Mouse (Mus musculus): ENCODE measurements around the gene Nhej1. TPM values are rescaled to one million over a fixed set of nuclear protein-coding genes. Genes with fewer than 3 reads are reported as not detected.

The Nhej1 gene
- polyA plus RNA-seq, 1 experiment from 2014 or later, result 12.1 TPM

DNA sequence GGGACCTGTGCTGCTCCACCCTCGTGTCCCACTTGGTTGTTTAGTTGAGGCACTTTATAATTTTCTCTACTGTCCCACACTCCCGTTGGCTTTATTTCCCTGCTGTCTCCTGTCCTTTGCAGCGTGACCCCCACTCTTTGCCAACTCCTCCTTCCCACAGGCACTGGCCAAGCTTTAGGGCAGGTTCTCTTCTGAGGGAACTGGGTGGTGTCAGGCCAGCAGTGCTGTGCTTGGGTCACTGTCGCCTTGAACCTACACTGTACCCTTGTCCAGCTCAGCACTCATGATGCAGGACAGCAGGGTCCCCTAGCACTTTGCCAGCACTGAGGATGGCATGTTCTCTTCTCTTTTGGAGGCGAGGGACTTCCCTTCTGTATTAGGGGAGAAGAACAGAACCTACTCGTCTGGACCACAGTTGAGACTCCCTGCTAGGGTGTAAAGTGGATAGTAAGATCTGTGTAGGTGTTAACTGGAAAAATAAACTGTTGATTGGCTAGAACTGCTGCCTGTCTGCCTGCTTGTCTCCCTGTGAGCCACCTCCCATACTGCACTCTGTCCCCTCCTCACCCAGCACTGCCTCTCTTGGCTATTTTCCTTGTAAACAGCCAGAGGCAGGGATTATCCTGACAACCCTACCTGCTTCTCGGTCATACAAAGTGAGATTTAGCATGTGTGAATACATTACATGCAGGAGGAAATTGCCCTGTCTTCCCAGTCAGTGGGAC is 22.6 kb upstream of the Nhej1 start:
- 85% methylated on average over 7 of the region's 7 CpGs for WGBS
- DNase-seq (ENCODE audit: low spot score), result no peak
- Histone ChIP-seq H3K4me2 (ENCODE audit: low read depth) (no peak overlapping the region), H3K9me3 (ENCODE audit: control insufficient read depth, low read length) (no peaks in the 10 kb centered on the region), H3K9ac (ENCODE audit: low read length) (no peak overlapping the region), H3K27me3 (ENCODE audit: control insufficient read depth, insufficient read depth, low read length) (no peaks in the 10 kb centered on the region), H3K27ac (ENCODE audit: low read depth, low read length) (no peak overlapping the region), H3K36me3 (ENCODE audit: control insufficient read depth, insufficient read depth, low read length) (peaks cover 10% of the 10 kb centered on the region), H3K4me1 (ENCODE audit: control insufficient read depth, insufficient read depth, low read length) (peaks cover 4% of the 10 kb centered on the region; the same call in 1 of the 2 replicates), H3K4me3 (ENCODE audit: low read depth, low read length) (no peak overlapping the region)
- no peak for ATAC-seq (ENCODE audit: insufficient read depth, low FRiP score, low TSS enrichment)

DNA sequence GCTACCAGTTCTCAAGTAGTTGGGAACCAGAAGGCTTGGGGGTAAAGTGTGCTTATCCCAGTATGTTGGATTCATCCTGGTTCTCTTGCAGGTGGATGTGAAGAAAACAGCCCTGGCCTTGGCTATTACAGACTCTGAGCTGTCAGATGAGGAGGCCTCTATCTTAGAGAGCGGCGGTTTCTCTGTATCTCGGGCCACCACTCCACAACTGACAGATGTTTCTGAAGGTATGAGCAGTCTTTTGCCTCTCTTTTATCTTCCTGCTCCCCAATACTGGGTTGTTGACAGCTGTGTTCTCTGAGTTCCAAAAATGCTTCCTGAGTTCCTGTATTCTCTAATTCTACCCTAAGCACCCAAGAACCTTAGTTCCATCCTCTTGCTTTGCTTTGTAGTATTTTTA is 20.6 kb upstream of the Nhej1 start:
- peaks cover 11% of the 10 kb centered on the region; the same call in 1 of the 2 replicates for H3K4me1 ChIP-seq (ENCODE audit: control insufficient read depth, insufficient read depth, low read length)
- no peaks in the 10 kb centered on the region for H3K9me3 ChIP-seq (ENCODE audit: control insufficient read depth, low read length)
- H3K27ac ChIP-seq (ENCODE audit: low read depth, low read length), result no peak overlapping the region
- ATAC-seq (ENCODE audit: insufficient read depth, low FRiP score, low TSS enrichment), result no peak
- H3K4me2 ChIP-seq (ENCODE audit: low read depth), result no peak overlapping the region
- no peak overlapping the region for H3K4me3 ChIP-seq (ENCODE audit: low read depth, low read length)
- no peak for DNase-seq (ENCODE audit: low spot score)
- H3K9ac ChIP-seq (ENCODE audit: low read length), result no peak overlapping the region
- H3K27me3 ChIP-seq (ENCODE audit: control insufficient read depth, insufficient read depth, low read length), result no peaks in the 10 kb centered on the region
- H3K36me3 ChIP-seq (ENCODE audit: control insufficient read depth, insufficient read depth, low read length), result peaks cover 10% of the 10 kb centered on the region
- WGBS, result 91% methylated on average over 3 of the region's 3 CpGs

DNA sequence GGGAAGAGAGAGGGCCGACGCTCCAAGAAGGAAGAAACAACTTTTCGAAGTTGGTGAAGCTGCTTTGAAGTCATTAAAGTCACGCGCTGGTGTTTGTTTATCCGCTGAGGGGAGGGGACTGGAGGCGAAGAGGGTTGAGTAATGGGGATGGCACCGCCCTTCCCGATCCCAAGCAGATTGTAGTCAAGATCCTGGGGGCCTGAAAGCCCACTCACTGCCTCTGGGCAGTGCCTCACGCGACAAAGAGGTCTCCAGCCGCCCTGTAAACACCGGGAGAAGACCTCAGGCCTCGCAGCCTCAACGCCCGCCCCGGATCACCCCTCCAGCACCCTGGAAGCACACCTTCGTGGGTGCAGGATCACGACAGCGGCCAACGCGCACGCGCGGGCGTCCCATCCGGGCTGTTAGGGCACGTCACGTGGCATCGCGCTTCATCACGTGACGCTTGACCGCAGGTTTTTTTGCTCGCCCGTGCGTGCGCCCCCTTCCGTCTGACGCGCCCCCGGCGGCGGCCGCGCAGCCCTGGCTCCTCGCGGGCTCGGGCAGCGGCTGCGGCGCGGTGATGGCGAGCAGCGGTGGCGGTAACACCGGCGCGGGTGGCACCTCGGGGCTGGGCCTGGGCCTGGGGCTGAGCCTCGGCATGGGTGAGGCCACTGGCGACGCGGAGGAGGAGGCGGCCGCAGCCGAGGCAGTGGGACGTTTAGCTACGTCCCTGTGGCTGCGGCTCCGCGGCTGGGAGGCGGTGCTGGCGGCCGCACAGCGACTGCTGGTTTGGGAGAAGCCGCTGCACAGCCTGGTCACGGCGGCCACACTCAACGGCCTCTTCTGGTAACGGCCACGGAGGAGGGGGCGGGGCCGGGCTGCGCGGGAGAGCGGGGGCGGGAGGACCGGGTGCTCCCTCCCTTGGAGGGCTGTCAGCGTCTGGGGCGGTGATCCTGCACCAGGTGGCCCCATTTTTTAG is 17.6 kb upstream of the Nhej1 start, which contains the start of the genes Cnppd1 and Retreg2:
Gene Cnppd1 (minus strand): TSS at position 411 of the 961 bp plus-strand sequence.
Gene Retreg2 (plus strand): TSS at position 478 of the 961 bp plus-strand sequence.
- WGBS, result under 1% methylated on average over 77 of the region's 91 CpGs
- peak; percentile 89 for ATAC-seq (ENCODE audit: insufficient read depth, low FRiP score, low TSS enrichment)
- Histone ChIP-seq H3K36me3 (ENCODE audit: control insufficient read depth, insufficient read depth, low read length) (peaks cover 14% of the 10 kb centered on the region), H3K4me3 (ENCODE audit: low read depth, low read length) (peak within 1 kb of the TSS; percentile 86), H3K4me2 (ENCODE audit: low read depth) (peak within 1 kb of the TSS; percentile 98), H3K4me1 (ENCODE audit: control insufficient read depth, insufficient read depth, low read length) (peaks cover 16% of the 10 kb centered on the region; the same call in 1 of the 2 replicates), H3K9me3 (ENCODE audit: control insufficient read depth, low read length) (no peaks in the 10 kb centered on the region), H3K27me3 (ENCODE audit: control insufficient read depth, insufficient read depth, low read length) (no peaks in the 10 kb centered on the region), H3K27ac (ENCODE audit: low read depth, low read length) (peak within 1 kb of the TSS; percentile 96), H3K9ac (ENCODE audit: low read length) (peak within 1 kb of the TSS; percentile 92)
- DNase-seq (ENCODE audit: low spot score), result peak; percentile 97

DNA sequence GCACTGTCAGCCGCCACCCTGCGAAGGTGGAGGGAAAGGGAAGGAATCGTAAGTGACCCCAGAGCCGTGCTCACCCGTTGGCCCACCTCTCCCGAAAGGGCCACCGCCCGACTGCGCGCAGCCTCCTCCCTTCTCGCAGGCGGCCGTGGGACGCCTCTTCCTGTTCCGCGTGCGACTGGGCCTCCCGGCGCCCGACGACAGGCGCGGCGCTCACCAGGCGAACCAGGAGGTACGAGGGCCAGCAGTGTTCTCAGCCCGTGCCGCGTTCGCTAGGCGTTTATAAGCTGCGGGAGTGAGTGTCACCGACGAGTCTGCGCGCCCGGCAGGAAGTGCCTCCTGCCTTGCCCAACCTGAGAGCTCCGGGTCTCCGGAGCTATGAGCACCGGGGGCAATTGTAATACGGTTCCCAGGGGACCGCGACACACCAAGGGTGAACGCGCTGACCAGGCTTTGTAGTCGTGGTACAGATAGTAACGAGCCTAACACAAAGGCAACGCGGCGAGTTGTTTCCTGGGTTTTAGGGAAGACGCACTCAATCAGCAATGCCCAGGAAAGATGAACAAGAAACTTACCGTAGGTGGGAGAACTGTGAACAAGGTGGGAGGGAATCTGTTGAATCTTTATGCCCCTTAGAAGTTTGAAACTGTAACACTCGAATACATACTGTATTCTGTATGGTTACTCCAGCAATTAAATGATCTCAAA is 16.6 kb upstream of the Nhej1 start:
- peaks cover 16% of the 10 kb centered on the region; the same call in 1 of the 2 replicates for H3K4me1 ChIP-seq (ENCODE audit: control insufficient read depth, insufficient read depth, low read length)
- H3K4me2 ChIP-seq (ENCODE audit: low read depth), result peak overlapping the region; percentile 98
- H3K27me3 ChIP-seq (ENCODE audit: control insufficient read depth, insufficient read depth, low read length), result no peaks in the 10 kb centered on the region
- DNase-seq (ENCODE audit: low spot score), result peak; percentile 60
- peaks cover 11% of the 10 kb centered on the region for H3K36me3 ChIP-seq (ENCODE audit: control insufficient read depth, insufficient read depth, low read length)
- peak overlapping the region; percentile 86 for H3K4me3 ChIP-seq (ENCODE audit: low read depth, low read length)
- WGBS, result under 1% methylated on average over 53 of the region's 53 CpGs
- peak overlapping the region; percentile 92 for H3K9ac ChIP-seq (ENCODE audit: low read length)
- no peak for ATAC-seq (ENCODE audit: insufficient read depth, low FRiP score, low TSS enrichment)
- peak overlapping the region; percentile 64; the same call in 1 of the 2 replicates for H3K27ac ChIP-seq (ENCODE audit: low read depth, low read length)
- no peaks in the 10 kb centered on the region for H3K9me3 ChIP-seq (ENCODE audit: control insufficient read depth, low read length)

DNA sequence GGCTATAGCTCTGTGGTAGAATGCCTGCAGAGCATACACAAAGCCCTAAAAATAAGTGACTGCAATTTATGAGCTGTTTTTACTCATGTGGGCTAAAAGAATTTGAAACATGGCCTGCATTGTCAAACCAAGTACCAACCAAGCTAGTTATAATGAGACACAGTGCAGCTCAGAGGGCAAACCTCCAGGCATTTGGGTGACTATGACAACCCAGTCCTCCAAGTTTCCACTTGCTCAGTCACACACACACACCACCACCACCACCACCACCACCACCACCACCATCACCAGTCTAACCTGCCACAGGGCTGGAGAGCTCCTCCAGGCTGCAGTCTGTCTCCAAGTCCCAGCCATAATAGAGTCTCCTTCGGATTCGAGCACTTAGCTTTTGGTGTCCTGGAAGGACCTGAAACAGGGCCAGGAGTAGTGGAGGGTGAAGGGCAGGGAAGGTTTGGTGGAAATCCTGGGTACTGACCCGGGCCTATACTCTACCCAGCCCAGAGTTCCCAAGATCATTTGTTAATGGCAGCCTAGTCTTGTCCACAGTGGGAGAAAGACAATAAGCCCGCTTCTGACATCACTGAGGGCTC is 15.7 kb upstream of the Nhej1 start:
- H3K9ac ChIP-seq (ENCODE audit: low read length), result peak overlapping the region; percentile 92
- peaks cover 16% of the 10 kb centered on the region; the same call in 1 of the 2 replicates for H3K4me1 ChIP-seq (ENCODE audit: control insufficient read depth, insufficient read depth, low read length)
- peak overlapping the region; percentile 98 for H3K4me2 ChIP-seq (ENCODE audit: low read depth)
- H3K36me3 ChIP-seq (ENCODE audit: control insufficient read depth, insufficient read depth, low read length), result peaks cover 9% of the 10 kb centered on the region; the same call in 1 of the 2 replicates
- no peak for DNase-seq (ENCODE audit: low spot score)
- H3K27me3 ChIP-seq (ENCODE audit: control insufficient read depth, insufficient read depth, low read length), result no peaks in the 10 kb centered on the region
- no peak overlapping the region for H3K27ac ChIP-seq (ENCODE audit: low read depth, low read length)
- ATAC-seq (ENCODE audit: insufficient read depth, low FRiP score, low TSS enrichment), result no peak
- WGBS, result 64% methylated on average over 4 of the region's 4 CpGs
- H3K9me3 ChIP-seq (ENCODE audit: control insufficient read depth, low read length), result no peaks in the 10 kb centered on the region
- H3K4me3 ChIP-seq (ENCODE audit: low read depth, low read length), result peak overlapping the region; percentile 86

DNA sequence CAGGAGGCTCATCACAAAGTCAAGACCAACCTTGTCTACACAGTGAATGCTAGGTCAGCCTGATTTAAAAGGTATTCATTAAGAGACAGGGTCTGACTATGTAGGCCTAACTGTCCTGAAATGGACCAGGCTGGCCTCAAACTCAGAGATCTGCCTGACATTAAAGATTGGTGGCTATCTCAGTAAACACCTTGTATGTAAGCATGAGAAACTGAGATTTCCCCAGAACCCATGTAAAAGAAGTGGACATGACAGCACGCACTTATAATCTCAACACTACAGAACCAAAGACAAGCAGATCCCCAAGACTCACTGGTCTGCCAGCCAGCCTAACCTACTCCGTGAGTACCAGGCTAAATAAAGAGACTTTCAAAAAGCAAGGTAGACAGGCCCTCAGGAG is 13.4 kb upstream of the Nhej1 start:
- Histone ChIP-seq H3K36me3 (ENCODE audit: control insufficient read depth, insufficient read depth, low read length) (peaks cover 7% of the 10 kb centered on the region; the same call in 1 of the 2 replicates), H3K4me2 (ENCODE audit: low read depth) (no peak overlapping the region), H3K27ac (ENCODE audit: low read depth, low read length) (no peak overlapping the region), H3K27me3 (ENCODE audit: control insufficient read depth, insufficient read depth, low read length) (no peaks in the 10 kb centered on the region), H3K4me3 (ENCODE audit: low read depth, low read length) (no peak overlapping the region), H3K9ac (ENCODE audit: low read length) (no peak overlapping the region), H3K4me1 (ENCODE audit: control insufficient read depth, insufficient read depth, low read length) (peaks cover 12% of the 10 kb centered on the region; the same call in 1 of the 2 replicates), H3K9me3 (ENCODE audit: control insufficient read depth, low read length) (no peaks in the 10 kb centered on the region)
- 95% methylated on average over 2 of the region's 2 CpGs for WGBS
- DNase-seq (ENCODE audit: low spot score) (no peak), ATAC-seq (ENCODE audit: insufficient read depth, low FRiP score, low TSS enrichment) (no peak)

DNA sequence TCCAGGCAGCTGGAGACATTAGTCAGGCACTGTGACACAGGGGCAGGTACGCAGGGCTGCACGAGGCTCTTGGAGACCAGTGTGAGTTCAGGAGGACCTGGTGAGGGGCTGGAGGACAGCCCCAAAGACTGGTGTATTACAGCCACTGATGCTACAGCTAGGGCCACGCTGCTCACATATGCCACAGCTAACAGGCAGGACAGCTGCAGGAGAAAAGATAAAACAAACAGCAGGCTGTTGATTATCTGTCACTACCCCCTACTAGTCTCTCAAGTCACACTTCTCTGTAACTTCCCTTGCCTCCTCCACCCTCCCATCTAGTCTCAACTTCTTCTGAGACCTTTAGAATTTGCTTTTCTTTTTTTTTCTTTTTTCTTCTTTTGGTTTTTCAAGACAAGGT is 11.7 kb upstream of the Nhej1 start:
- peaks cover 7% of the 10 kb centered on the region; the same call in 1 of the 2 replicates for H3K36me3 ChIP-seq (ENCODE audit: control insufficient read depth, insufficient read depth, low read length)
- no peak overlapping the region for H3K27ac ChIP-seq (ENCODE audit: low read depth, low read length)
- no peak overlapping the region for H3K4me2 ChIP-seq (ENCODE audit: low read depth)
- H3K4me3 ChIP-seq (ENCODE audit: low read depth, low read length), result no peak overlapping the region
- no peak overlapping the region for H3K9ac ChIP-seq (ENCODE audit: low read length)
- peaks cover 12% of the 10 kb centered on the region; the same call in 1 of the 2 replicates for H3K4me1 ChIP-seq (ENCODE audit: control insufficient read depth, insufficient read depth, low read length)
- DNase-seq (ENCODE audit: low spot score), result no peak
- no peak for ATAC-seq (ENCODE audit: insufficient read depth, low FRiP score, low TSS enrichment)
- no peaks in the 10 kb centered on the region for H3K27me3 ChIP-seq (ENCODE audit: control insufficient read depth, insufficient read depth, low read length)
- 69% methylated on average over 3 of the region's 3 CpGs for WGBS
- H3K9me3 ChIP-seq (ENCODE audit: control insufficient read depth, low read length), result no peaks in the 10 kb centered on the region

DNA sequence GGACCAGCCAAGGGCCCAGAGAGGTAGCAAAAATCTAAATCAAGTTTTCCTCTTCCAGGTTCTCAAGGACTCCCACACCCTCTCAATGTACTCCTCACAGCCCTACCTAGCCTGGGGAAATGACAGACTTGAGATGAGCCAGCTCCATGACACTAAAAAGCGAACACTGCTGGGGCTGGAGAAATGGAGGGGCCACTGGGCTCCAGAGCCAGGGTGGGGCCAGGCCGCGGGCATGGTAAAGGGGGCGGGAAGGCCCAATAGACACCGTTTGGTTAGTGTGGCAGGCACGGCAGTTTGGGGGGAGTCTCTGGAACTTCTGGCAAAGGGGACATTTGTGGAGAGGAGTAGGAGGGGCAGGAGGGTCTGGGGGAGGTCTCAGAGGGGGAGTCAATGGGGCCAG is 11.3 kb upstream of the Nhej1 start:
- WGBS, result 77% methylated on average over 6 of the region's 6 CpGs
- Histone ChIP-seq H3K27ac (ENCODE audit: low read depth, low read length) (no peak overlapping the region), H3K9ac (ENCODE audit: low read length) (no peak overlapping the region), H3K9me3 (ENCODE audit: control insufficient read depth, low read length) (no peaks in the 10 kb centered on the region), H3K36me3 (ENCODE audit: control insufficient read depth, insufficient read depth, low read length) (peaks cover 7% of the 10 kb centered on the region; the same call in 1 of the 2 replicates), H3K27me3 (ENCODE audit: control insufficient read depth, insufficient read depth, low read length) (no peaks in the 10 kb centered on the region), H3K4me2 (ENCODE audit: low read depth) (no peak overlapping the region), H3K4me1 (ENCODE audit: control insufficient read depth, insufficient read depth, low read length) (peaks cover 11% of the 10 kb centered on the region; the same call in 1 of the 2 replicates), H3K4me3 (ENCODE audit: low read depth, low read length) (no peak overlapping the region)
- DNase-seq (ENCODE audit: low spot score) (no peak), ATAC-seq (ENCODE audit: insufficient read depth, low FRiP score, low TSS enrichment) (no peak)

Data from neural tube, embryonic 11.5 days (tissue).